Mouse (Mus musculus) heart, postnatal 10 days (tissue): ENCODE measurements around the gene Src. TPM values are rescaled to one million over a fixed set of nuclear protein-coding genes. Genes with fewer than 3 reads are reported as not detected.
"Not testable (repeated sequence)": the region's sequence is repeated elsewhere in the genome, so short reads cannot be mapped to it uniquely, and the experiment has no call there.

Source experiments
- DNase-seq, 2 experiments: peaks; one replicate each; pipeline ENCODE4 v3.0.0; 2021
- intact Hi-C: fragments of 180-260 bp; cut with DNase I; formaldehyde crosslinking; loops from one replicate; pipeline ENCODE4 v1.15.1; 2025
- total RNA-seq, 2 experiments: library from RNA; stranded (reverse); gene quantifications; 2 replicates each; pipeline ENCODE4 v1.2.3; 2021

Src gene
- total RNA-seq, 2 experiments from 2014 or later = 8.4 to 9.5 TPM

DNA sequence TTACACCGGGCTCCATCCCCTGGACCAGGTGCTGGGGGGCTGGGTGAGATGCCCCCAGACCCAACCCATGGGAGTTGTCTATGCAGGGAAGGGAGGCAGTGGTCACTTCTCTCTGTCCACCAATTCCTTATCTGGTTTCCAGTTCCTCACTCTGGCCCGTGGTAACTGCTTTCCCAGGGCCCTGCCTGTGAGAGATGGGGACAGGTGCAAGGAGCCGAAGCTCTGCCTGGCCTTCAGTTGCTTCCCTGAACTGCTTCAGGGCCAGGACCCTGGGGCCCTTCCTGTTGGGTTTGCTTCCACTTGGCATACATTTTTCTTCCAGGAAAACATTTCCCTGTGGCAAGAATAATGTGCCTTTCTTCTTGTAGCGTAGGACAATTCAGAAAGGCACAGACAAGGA lies 54.2 kb downstream of the Src start:
- intact Hi-C loops = no loop called here
- no peak for DNase-seq

- intact Hi-C loops = no loop called here
- no peak for DNase-seq
These were observed 56.1 kb downstream of the Src start for GRCm38 (mm10) chr2:157474269-157474729.

DNA sequence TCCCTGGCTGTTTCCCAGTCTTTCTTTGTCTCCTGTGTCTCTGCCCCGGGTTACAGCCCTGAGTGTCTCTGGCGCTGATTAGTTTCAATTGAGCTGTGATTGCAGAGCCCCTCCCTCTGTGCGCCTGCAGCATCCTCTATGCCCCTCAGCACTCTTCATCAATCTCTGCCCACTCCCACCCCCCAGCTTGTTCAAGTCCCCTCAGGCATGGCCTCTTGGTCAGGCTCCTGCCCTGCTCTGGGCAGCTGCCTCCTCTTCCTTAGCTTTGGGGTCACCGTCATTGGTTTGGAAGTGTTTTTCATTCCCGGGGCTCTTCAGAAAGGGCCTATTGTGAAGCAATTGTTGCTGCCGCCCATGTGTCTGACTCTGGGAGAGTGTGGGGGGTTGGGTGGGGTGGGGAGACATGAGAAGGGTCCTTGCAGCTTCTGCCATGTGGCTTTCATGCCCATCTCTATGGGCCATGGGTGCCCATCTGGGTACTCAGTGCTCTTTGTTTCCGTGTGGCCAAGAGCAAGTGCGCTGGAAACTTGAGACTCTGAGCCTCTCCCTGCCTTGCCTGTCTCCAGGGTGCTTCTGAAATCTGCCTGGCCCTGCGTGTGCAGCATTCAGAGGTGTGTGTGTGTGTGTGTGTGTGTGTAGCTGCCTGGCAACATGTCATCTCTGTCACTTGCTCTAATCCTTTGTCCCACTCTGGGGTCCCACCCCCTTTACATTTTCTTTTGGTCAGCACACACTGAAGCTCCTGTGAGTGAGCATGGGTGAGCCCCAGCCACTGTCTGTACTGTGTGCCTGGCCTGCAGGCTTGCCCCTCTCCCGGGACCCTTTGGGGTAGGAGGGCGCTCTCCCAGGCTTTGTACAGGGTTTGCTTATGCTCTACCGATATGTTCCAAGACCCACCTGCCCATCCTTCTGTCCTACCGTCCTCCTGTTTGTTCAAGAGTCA lies 57.5 kb downstream of the Src start:
- no peak for DNase-seq
- intact Hi-C loops = no loop called here

DNA sequence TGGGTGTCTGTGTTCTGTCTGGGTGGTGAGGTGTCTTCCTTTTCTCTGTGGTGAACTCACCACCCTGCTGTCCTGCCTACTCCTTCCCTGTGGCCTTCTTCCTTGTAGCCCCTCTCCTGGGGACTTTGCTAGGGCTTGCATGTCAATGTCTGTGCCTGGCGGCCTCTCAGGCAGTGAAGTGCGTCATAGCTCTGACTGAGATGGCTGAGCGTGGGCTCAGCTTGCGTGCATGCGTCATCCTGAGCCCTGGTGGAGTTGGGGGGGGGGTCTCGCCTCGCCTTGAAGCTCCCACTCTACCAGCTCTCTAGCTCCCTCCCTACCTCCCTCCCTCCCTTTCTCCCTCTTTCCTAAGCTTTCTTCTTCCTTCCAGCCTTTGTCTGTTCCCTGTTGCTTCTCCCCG lies 60.4 kb downstream of the Src start:
- intact Hi-C loops = no loop called here
- no peak for DNase-seq

DNA sequence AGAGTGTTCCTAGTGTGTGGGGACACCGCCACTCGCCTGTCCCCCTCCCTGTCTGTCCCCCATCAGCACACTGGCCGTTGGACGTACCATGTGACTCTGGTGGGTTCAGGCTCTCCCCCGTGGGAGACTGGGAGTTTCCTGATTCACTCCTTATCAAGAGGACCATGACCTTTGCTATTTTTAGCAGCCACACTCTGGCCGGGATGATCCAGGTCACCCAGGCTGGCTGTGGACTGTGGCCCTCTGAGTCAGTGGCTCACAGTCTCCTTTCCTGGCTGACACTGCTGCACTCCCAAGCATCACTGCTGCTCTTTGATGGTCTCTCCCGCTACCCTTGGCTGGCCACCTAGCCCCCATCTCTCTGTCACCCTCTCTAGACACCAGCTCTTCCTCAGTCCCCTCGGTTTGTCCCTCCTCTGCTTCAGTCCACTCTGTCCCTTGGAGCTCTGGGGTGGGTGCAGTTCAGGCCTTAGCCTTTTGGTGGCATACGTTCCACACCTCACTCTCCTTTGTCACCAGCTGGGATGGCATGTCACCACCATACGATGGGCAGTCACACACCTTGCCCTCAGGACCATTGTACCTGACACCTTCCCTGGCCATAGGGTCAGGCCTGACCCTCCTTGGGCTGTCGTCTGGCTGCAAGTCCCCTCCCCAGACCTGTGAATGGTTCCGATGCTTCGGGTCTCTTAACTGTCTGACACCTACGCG lies 61.8 kb downstream of the Src start:
- intact Hi-C loops = loop anchor here (1.0 kb wide), 1 partner anchor 91 kb away; the partner anchor contains the start of gene Blcap
- DNase-seq = peak; percentile 49 to 67

GRCm38 (mm10) chr2:157482729-157483128 lies 64.5 kb downstream of the Src start:
- DNase-seq = no peak
- intact Hi-C loops = no loop called here

- intact Hi-C loops, DNase-seq: not testable (repeated sequence)
These were observed 68.3 kb downstream of the Src start for GRCm38 (mm10) chr2:157486559-157486958.

DNA sequence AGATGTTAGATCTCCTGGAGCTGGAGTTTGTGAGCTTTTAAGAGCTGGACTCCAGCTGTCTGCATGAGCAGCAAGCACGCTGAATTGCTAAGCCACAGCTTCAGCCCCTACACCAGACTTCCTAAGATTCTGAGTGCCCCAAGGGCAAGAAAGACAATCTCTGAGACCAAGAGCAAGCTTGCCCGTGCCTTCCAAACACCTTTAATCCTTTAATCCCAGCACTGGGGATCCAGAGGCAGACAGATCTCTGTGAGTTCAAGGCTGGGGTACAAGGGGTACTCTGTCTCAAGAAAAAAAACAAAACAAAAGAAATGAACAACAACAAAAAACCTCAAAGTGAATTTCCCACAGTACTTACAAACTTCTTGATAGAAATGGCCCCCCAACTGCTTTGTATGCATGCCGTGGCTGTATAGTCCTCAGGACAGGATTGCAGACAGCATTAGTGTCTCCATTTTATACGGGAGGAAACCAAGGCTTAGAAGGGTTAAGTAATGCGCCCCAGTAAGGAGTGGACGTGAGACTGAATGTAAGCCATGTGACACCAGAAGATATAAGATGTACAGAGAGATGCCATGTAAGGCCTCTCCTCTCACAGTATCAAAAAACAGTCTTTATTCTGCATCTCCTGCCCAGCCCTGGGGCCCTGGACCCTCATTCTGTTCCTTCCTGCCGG lies 68.9 kb downstream of the Src start:
- no peak for DNase-seq
- intact Hi-C loops = no loop called here

DNA sequence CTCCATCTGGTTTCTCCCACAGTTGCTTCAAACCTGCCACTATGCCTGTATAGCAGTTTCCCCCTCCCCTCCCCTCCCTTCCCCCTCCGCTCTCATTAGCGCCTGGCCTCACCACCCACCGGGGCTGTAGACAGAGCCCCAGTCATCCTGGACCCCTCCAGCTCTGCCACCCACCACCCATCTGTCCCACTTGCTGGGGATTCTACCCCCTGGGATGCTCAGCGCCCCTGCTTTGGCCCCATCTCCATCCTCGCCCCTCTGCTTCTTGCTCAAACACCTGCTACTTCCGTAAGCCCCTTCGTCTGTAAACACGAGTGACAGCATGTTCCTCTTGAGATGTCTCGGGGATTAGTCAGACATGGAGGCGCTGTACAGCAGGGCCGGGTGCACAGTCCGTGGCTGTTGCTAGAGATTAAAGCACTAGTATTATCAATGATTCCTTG lies 69.5 kb downstream of the Src start:
- DNase-seq = no peak
- intact Hi-C loops = no loop called here

DNA sequence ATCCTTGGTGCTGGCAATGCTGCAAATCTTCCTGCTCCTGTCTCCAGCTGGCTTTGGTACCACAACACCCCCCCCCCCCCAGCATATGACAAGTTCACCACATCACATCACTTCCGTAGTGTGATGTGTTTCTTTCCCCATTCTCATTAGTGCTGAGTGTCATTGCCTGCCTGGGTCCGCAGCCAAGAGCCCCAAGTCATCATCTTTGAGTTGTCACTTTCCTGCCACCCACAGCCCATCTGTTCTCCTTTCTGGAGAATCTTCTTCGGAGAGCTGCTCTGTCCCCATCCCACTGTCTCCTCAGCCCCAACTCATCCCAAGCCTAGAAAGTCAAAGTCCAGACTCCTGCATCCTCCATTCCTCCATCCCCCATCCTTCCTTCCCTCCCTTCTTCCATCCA lies 75.0 kb downstream of the Src start:
- no peak for DNase-seq
- intact Hi-C loops = no loop called here

DNA sequence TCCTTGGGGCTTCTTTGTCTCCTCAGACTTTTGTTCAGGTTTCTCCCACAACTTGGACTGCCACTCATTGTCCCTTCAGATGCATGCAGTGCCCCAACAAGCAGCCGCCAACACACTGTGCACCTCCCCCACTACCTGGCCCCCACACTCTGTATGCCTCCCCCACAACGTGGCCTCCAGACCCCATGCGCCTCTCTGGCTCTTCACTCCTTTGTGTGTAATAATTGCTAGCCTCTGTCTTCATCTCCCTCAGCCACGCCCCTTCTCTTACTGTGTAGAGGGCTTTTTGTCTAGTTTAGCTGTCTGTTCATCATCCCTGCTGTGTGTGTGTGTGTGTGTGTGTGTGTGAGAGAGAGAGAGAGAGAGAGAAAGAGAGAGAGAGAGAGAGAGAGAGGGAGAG lies 80.3 kb downstream of the Src start:
- intact Hi-C loops = no loop called here
- DNase-seq = no peak

- no peak for DNase-seq
- intact Hi-C loops = no loop called here
These were observed 82.1 kb downstream of the Src start for GRCm38 (mm10) chr2:157500364-157500763.

DNA sequence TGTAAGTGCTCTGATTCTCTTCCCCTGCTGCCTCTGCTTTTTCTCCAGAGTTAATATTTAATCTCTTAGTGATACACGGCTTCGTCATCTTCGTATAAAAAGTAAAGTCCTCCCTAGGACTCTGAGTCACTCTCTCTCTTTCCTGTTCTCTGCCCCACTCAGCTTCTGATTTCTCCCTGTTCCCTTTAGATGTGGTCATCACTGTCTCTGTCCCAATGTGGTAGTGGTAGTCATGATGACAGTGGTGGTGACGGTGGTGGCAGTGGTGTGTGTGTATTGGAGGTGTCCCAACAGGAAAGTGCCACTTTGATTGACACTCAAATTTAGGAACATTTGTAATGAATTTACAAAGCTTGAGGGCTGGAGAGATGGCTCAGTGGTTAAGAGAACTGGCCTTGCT lies 83.1 kb downstream of the Src start:
- intact Hi-C loops = no loop called here
- no peak for DNase-seq

DNA sequence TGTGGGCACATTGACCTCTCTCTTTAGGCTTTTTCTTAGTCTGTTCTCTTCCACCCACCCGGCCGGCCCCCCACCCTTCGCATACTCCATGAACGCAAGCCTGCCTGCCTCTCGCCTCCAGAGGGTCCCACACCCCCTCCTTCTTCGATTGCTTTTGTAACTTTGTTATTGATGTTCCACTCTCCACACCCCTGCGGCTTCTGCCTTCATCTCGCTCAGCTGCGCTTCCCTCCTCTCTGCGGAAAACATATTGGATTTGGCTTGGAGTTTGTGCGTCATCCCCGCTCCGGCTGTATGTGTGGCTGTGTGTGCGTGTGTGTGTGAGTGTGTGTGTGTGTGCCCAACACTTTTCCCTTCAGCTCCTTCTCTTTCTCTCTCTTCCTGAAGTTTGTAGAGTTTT lies 88.5 kb downstream of the Src start:
- intact Hi-C loops = no loop called here
- DNase-seq = peak in 1 of 2 experiments; percentile 18

GRCm38 (mm10) chr2:157509182-157509581 lies 90.9 kb downstream of the Src start:
- intact Hi-C loops = no loop called here
- no peak for DNase-seq

DNA sequence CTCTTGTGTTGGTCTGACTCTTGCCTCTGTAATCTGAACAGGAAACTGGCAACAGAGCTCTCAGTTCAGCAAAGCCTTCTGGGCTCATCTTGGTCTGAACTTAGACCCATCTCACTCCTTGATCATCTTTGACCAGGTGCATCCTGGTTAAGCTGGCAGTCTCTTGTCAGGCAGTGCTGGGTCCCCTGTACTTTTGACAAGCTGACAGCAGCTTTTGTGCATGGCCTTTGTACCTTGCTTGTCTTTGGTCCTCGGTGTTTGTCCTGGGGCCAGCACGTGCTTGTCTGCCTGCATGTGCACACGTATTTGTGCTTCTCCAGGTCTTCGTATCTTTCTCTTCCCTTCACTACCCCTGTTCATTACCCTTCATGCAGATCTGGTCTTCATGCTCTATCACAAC lies 91.8 kb downstream of the Src start:
- DNase-seq = no peak
- intact Hi-C loops = no loop called here

- intact Hi-C loops = no loop called here
- DNase-seq = no peak
These were observed 94.6 kb downstream of the Src start for GRCm38 (mm10) chr2:157512859-157513258.

GRCm38 (mm10) chr2:157513737-157514208 lies 95.5 kb downstream of the Src start:
- DNase-seq = no peak
- intact Hi-C loops = no loop called here

DNA sequence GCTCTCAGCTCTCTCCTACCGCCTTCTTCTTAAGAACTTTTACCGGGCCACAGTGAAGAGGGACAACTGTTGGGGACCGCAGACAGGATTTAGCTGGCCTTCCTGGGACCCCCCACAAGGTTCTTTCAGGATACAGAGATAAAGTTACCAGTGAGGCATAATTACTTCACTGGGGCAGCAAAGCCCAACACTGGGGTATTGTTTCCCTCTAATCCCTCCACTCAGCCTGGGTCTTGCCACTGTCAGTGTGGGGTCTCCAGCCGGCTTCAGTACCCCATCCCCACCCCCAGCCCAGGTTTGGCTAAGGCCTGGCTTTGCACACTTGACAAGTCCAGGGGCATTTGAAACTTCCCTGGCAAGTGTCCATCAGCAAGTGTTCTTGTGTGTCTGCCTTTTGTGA lies 96.1 kb downstream of the Src start:
- intact Hi-C loops = no loop called here
- no peak for DNase-seq

- DNase-seq = no peak
- intact Hi-C loops = no loop called here
These were observed 99.3 kb downstream of the Src start for GRCm38 (mm10) chr2:157517526-157517925.

- DNase-seq = no peak
- intact Hi-C loops = no loop called here
These were observed 100.2 kb downstream of the Src start for GRCm38 (mm10) chr2:157518451-157518850.
